Mouse (Mus musculus) left cerebral cortex, postnatal 10 days (tissue): ENCODE results near the gene Mob2. TPM values are rescaled to one million over a fixed set of nuclear protein-coding genes. Genes with fewer than 3 reads are reported as not detected.

Experiments
- DNase-seq, 2 experiments: peaks; one replicate each; pipeline ENCODE4 v3.0.0; 2021 to 2022; ENCODE audit warnings: low spot score in 2 of 2, mixed read lengths in 1 of 2; ENCODE audit errors: extremely low spot score in 1 of 2
- intact Hi-C: fragments of 180-260 bp; cut with DNase I; formaldehyde crosslinking; loops from one replicate; pipeline ENCODE4 v1.15.1; 2025
- total RNA-seq, 2 experiments: library from RNA; stranded (reverse); gene quantifications; 2 replicates each; pipeline ENCODE4 v1.2.3; 2021

Gene Mob2
- total RNA-seq, 2 experiments from 2014 or later = 23.6 to 26.7 TPM

- intact Hi-C loops = no loop called here
- no peak for DNase-seq
These were observed 21.7 kb upstream of the Mob2 start for GRCm38 (mm10) chr7:142082607-142083006.

GRCm38 (mm10) chr7:142082179-142082578 is 21.3 kb upstream of the Mob2 start:
- intact Hi-C loops = no loop called here
- no peak for DNase-seq

- intact Hi-C loops = no loop called here
- DNase-seq = no peak
These were observed 20.9 kb upstream of the Mob2 start for GRCm38 (mm10) chr7:142081736-142082135.

GRCm38 (mm10) chr7:142080876-142081275 is 20.0 kb upstream of the Mob2 start:
- intact Hi-C loops = no loop called here

GRCm38 (mm10) chr7:142079365-142079764 is 18.5 kb upstream of the Mob2 start:
- no peak for DNase-seq
- intact Hi-C loops = no loop called here

More at GRCm38 (mm10) chr7:142080876-142081275, 20.0 kb upstream of the Mob2 start:
- DNase-seq = no peak

- DNase-seq = no peak
- intact Hi-C loops = no loop called here
These were observed 16.3 kb upstream of the Mob2 start for GRCm38 (mm10) chr7:142077138-142077537.

GRCm38 (mm10) chr7:142074146-142074886 is 13.5 kb upstream of the Mob2 start:
- DNase-seq = no peak
- intact Hi-C loops = no loop called here

- intact Hi-C loops = loop anchor here (2.0 kb wide), 1 partner anchor 27 kb away; no protein-coding TSS in a partner anchor
- no peak for DNase-seq
These were observed 10.9 kb upstream of the Mob2 start for GRCm38 (mm10) chr7:142071717-142072116.

GRCm38 (mm10) chr7:142071212-142071578 is 10.3 kb upstream of the Mob2 start:
- intact Hi-C loops = loop anchor here (2.0 kb wide), 1 partner anchor 28 kb away; no protein-coding TSS in a partner anchor
- DNase-seq = no peak

- DNase-seq = peak in 1 of 2 experiments; percentile 74
- intact Hi-C loops = loop anchor here (2.0 kb wide), 1 partner anchor 28 kb away; no protein-coding TSS in a partner anchor
These were observed 9.8 kb upstream of the Mob2 start for GRCm38 (mm10) chr7:142070458-142071211.

- intact Hi-C loops = no loop called here
- no peak for DNase-seq
These were observed 7.6 kb upstream of the Mob2 start for GRCm38 (mm10) chr7:142068429-142068828.

GRCm38 (mm10) chr7:142060185-142060930 is 507 bp downstream of the Mob2 start:
- no peak for DNase-seq
- intact Hi-C loops = no loop called here

GRCm38 (mm10) chr7:142059024-142059423 is 1.8 kb downstream of the Mob2 start:
- no peak for DNase-seq
- intact Hi-C loops = no loop called here

GRCm38 (mm10) chr7:142057121-142057520 is 3.7 kb downstream of the Mob2 start:
- intact Hi-C loops = no loop called here
- no peak for DNase-seq

GRCm38 (mm10) chr7:142056601-142057061 is 4.2 kb downstream of the Mob2 start:
- DNase-seq = no peak
- intact Hi-C loops = no loop called here

GRCm38 (mm10) chr7:142055431-142055830 is 5.4 kb downstream of the Mob2 start:
- intact Hi-C loops = no loop called here
- DNase-seq = no peak

GRCm38 (mm10) chr7:142050536-142050935 is 10.3 kb downstream of the Mob2 start:
- no peak for DNase-seq
- intact Hi-C loops = no loop called here

GRCm38 (mm10) chr7:142045932-142046331 is 14.9 kb downstream of the Mob2 start:
- intact Hi-C loops = no loop called here
- no peak for DNase-seq

- intact Hi-C loops = no loop called here
- no peak for DNase-seq
These were observed 15.5 kb downstream of the Mob2 start for GRCm38 (mm10) chr7:142045344-142045743.
